Comparison of ENCODE assay signal across 7 mouse cellular contexts in the genomic region with DNA sequence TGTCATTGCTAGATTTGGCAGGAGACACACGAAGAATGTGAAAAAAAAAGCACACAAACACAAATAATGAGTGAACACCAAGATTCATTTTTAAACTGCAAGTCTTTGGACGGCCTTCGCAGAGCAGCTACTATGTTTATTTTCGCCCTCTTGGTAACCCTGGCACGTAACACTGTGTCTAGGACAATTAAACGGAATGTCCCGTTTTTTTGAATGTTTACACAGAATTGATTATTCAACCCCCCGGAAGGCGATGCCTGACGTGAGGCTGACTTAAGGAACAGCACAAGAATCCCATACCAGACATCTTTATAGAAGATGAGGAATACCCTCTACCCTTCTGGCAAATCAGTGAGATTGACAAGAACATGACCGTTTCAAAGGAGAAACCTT. TPM values are rescaled to one million over a fixed set of nuclear protein-coding genes. Genes with fewer than 3 reads are reported as not detected.
DNase-seq lines count a peak whose midpoint lies in the region; ATAC-seq and TF ChIP-seq lines count a peak whose summit lies in the region.

No protein-coding gene starts in this region.

- H3K4me3 ChIP-seq in G1E (ENCODE audit: low read depth, low read length) = peak overlapping the region; percentile 81
- H3K4me3 ChIP-seq in erythroblast, embryonic 14.5 days (replicated peaks) = peak overlapping the region; percentile 72
- peak overlapping the region; percentile 87 for H3K4me3 ChIP-seq in intestine, embryonic 15.5 days (replicated peaks)
- H3K4me3 ChIP-seq in lung, embryonic 16.5 days (ENCODE audit: low read length) = peak overlapping the region; percentile 74
- peak overlapping the region; percentile 86 for H3K4me3 ChIP-seq in stomach, embryonic 15.5 days (replicated peaks)

- H3K4me2 ChIP-seq in intestine, embryonic 15.5 days (replicated peaks) = peak overlapping the region; percentile 84
- peak overlapping the region; percentile 71 for H3K4me2 ChIP-seq in lung, embryonic 16.5 days (ENCODE audit: low read depth, low read length)
- H3K4me2 ChIP-seq in stomach, embryonic 15.5 days = peak overlapping the region; percentile 95

- DNase-seq in CD4-positive helper T cell, adult 2 months (ENCODE audit: low read depth, low spot score) = peak; percentile 67
- peak; percentile 23 for DNase-seq in G1E (ENCODE audit: low spot score)
- DNase-seq in gastrocnemius, adult 8-10 months (ENCODE audit: low spot score in 2 of 2) = no peak

- no peak for ATAC-seq in G1E (ENCODE audit: extremely low read depth, insufficient number of reproducible peaks, low FRiP score, poor library complexity, severe bottlenecking)
- ATAC-seq in intestine, embryonic 15.5 days = peak; percentile 40
- ATAC-seq in lung, embryonic 16.5 days (ENCODE audit: low read depth) = peak; percentile 43
- ATAC-seq in stomach, embryonic 15.5 days (ENCODE audit: insufficient read depth, low FRiP score, low read depth) = no peak

- H3K4me1 ChIP-seq in G1E (ENCODE audit: insufficient read depth, low read depth, low read length) = peaks cover 33% of the 10 kb centered on the region
- peaks cover 39% of the 10 kb centered on the region for H3K4me1 ChIP-seq in erythroblast, embryonic 14.5 days (ENCODE audit: control insufficient read depth)
- peaks cover 11% of the 10 kb centered on the region; the same call in 1 of the 2 replicates for H3K4me1 ChIP-seq in intestine, embryonic 15.5 days (replicated peaks)
- H3K4me1 ChIP-seq in lung, embryonic 16.5 days (replicated peaks; ENCODE audit: control insufficient read depth, insufficient read depth, low read length) = peaks cover 17% of the 10 kb centered on the region
- peaks cover 4% of the 10 kb centered on the region; the same call in 1 of the 2 replicates for H3K4me1 ChIP-seq in stomach, embryonic 15.5 days

- peak overlapping the region; percentile 81 for H3K27ac ChIP-seq in intestine, embryonic 15.5 days
- H3K27ac ChIP-seq in lung, embryonic 16.5 days (ENCODE audit: low read length) = peak overlapping the region; percentile 93
- peak overlapping the region; percentile 91 for H3K27ac ChIP-seq in stomach, embryonic 15.5 days

- H3K9me3 ChIP-seq in G1E (replicated peaks) = no peaks in the 10 kb centered on the region
- no peaks in the 10 kb centered on the region for H3K9me3 ChIP-seq in erythroblast, embryonic 14.5 days (ENCODE audit: control insufficient read depth, low read length)
- H3K9me3 ChIP-seq in intestine, embryonic 15.5 days = no peaks in the 10 kb centered on the region
- H3K9me3 ChIP-seq in lung, embryonic 16.5 days (ENCODE audit: control insufficient read depth, low read length) = no peaks in the 10 kb centered on the region
- no peaks in the 10 kb centered on the region for H3K9me3 ChIP-seq in stomach, embryonic 15.5 days

- peak overlapping the region; percentile 59 for H3K9ac ChIP-seq in intestine, embryonic 15.5 days
- H3K9ac ChIP-seq in lung, embryonic 16.5 days (ENCODE audit: low read length) = peak overlapping the region; percentile 73
- H3K9ac ChIP-seq in stomach, embryonic 15.5 days = peak overlapping the region; percentile 82; the same call in 1 of the 2 replicates

- peaks cover 27% of the 10 kb centered on the region for H3K36me3 ChIP-seq in G1E (replicated peaks)
- H3K36me3 ChIP-seq in erythroblast, embryonic 14.5 days (ENCODE audit: control insufficient read depth) = peaks cover 12% of the 10 kb centered on the region
- no peaks in the 10 kb centered on the region for H3K36me3 ChIP-seq in intestine, embryonic 15.5 days
- no peaks in the 10 kb centered on the region for H3K36me3 ChIP-seq in lung, embryonic 16.5 days (ENCODE audit: control insufficient read depth, insufficient read depth, low read length)
- no peaks in the 10 kb centered on the region for H3K36me3 ChIP-seq in stomach, embryonic 15.5 days

- WGBS in intestine, embryonic 15.5 days = under 1% methylated on average over 11 of the region's 11 CpGs
- WGBS in lung, embryonic 16.5 days = under 1% methylated on average over 11 of the region's 11 CpGs
- under 1% methylated on average over 11 of the region's 11 CpGs for WGBS in stomach, embryonic 15.5 days

- H3K27me3 ChIP-seq in G1E (ENCODE audit: insufficient read depth, low read length) = no peaks in the 10 kb centered on the region
- H3K27me3 ChIP-seq in erythroblast, embryonic 14.5 days (ENCODE audit: control insufficient read depth) = no peaks in the 10 kb centered on the region
- H3K27me3 ChIP-seq in intestine, embryonic 15.5 days (replicated peaks) = no peaks in the 10 kb centered on the region
- no peaks in the 10 kb centered on the region for H3K27me3 ChIP-seq in lung, embryonic 16.5 days (ENCODE audit: control insufficient read depth, insufficient read depth, low read depth, low read length)
- no peaks in the 10 kb centered on the region for H3K27me3 ChIP-seq in stomach, embryonic 15.5 days (replicated peaks)

- TF ChIP-seq CTCF in G1E (IDR thresholded peaks at IDR 0.05; ENCODE audit: low read depth, low read length) = no peak

RNA-seq across cellular contexts. Expression of a gene that starts 0.5 kb away (rescaled TPM):
- total RNA-seq in G1E (2014; fragmentation: Nextera tagmentation) = 13.5 and 19.9 TPM in 2 replicates
- total RNA-seq in G1E (2017) = 7.4 and 8.0 TPM in 2 replicates
- polyA plus RNA-seq in G1E (2012) = 3.8 and 5.8 TPM in 2 replicates
- polyA plus RNA-seq in erythroblast, embryonic 14.5 days (2012) = 0.94 and 1.8 TPM in 2 replicates
- polyA plus RNA-seq in intestine, embryonic 15.5 days (2015; fragmentation: Nextera tagmentation; extraction: Ambion mirVana) = 10.1 and 10.2 TPM in 2 replicates
- 16.6 and 19.4 TPM in 2 replicates for polyA plus RNA-seq in lung, embryonic 16.5 days (2015; fragmentation: Nextera tagmentation; extraction: Ambion mirVana)
- 9.2 and 10.6 TPM in 2 replicates for polyA plus RNA-seq in stomach, embryonic 15.5 days (2015; fragmentation: Nextera tagmentation; extraction: Ambion mirVana)
- not detected for total RNA-seq in gastrocnemius, adult 8-10 months (2022)

RNA-seq across cellular contexts. Expression of a gene that starts 0.6 kb away (rescaled TPM):
- total RNA-seq in G1E (2014; fragmentation: Nextera tagmentation) (119 and 130 TPM in 2 replicates), G1E (2017) (30.2 and 35.3 TPM in 2 replicates)
- polyA plus RNA-seq in G1E (2012) = 21.0 and 32.1 TPM in 2 replicates
- 0.66 and 2.1 TPM in 2 replicates for polyA plus RNA-seq in erythroblast, embryonic 14.5 days (2012)
- polyA plus RNA-seq in intestine, embryonic 15.5 days (2015; fragmentation: Nextera tagmentation; extraction: Ambion mirVana) = 45.1 and 47.9 TPM in 2 replicates
- polyA plus RNA-seq in lung, embryonic 16.5 days (2015; fragmentation: Nextera tagmentation; extraction: Ambion mirVana) = 61.2 and 63.5 TPM in 2 replicates
- 46.0 and 49.7 TPM in 2 replicates for polyA plus RNA-seq in stomach, embryonic 15.5 days (2015; fragmentation: Nextera tagmentation; extraction: Ambion mirVana)
- total RNA-seq in gastrocnemius, adult 8-10 months (2022) = 1 to 10 TPM; 2.2 to 4.1 (median 3.2) TPM

Comparison
In these comparisons a context has a peak if more than half of its experiments do, and no peak if none do; other contexts are left out.
1. DNase-seq: peak in CD4-positive helper T cell, adult 2 months (single experiment) and G1E (single experiment); none in gastrocnemius, adult 8-10 months (0 of 2).
2. ATAC-seq: peak in intestine, embryonic 15.5 days (single experiment) and lung, embryonic 16.5 days (single experiment); none in G1E (single experiment) and stomach, embryonic 15.5 days (single experiment).
3. Peak in every context shown above with its lines, with median percentiles within 50 percentile points of each other: H3K4me3 ChIP-seq, H3K27ac ChIP-seq, H3K4me2 ChIP-seq and H3K9ac ChIP-seq.